Mouse (Mus musculus) limb, embryonic 14.5 days (tissue): ENCODE measurements around the gene Dhx16. TPM values are rescaled to one million over a fixed set of nuclear protein-coding genes. Genes with fewer than 3 reads are reported as not detected.

Experiments
- ATAC-seq: fragments of 200-750 bp; cut with Nextera tagmentation; 2 replicates; pipeline ENCODE4 v1.8.0; 2017; ENCODE audit warnings: low read depth, moderate number of reproducible peaks, moderate TSS enrichment; ENCODE audit not compliant: low FRiP score
- DNase-seq: peaks from one replicate; pipeline ENCODE4 v3.0.0-alpha.2; 2015; ENCODE audit warnings: low spot score
- H3K27ac ChIP-seq: fragments of 300-500 bp; sonication (generic); replicated peaks from 2 replicates; pipeline ENCODE4 v1.5.1; 2014; ENCODE audit warnings: low read depth, mild to moderate bottlenecking, low read length, moderate library complexity, mixed read lengths
- H3K27me3 ChIP-seq: fragments of 300-500 bp; sonication (generic); 2 replicates; pipeline ENCODE4 v1.6.1; 2014; ENCODE audit warnings: low read length, mixed read lengths; ENCODE audit not compliant: control insufficient read depth, insufficient read depth
- H3K36me3 ChIP-seq: fragments of 300-500 bp; sonication (generic); 2 replicates; pipeline ENCODE4 v1.6.1; 2014; ENCODE audit warnings: mild to moderate bottlenecking, low read length, moderate library complexity, mixed read lengths; ENCODE audit not compliant: control insufficient read depth, insufficient read depth
- H3K4me1 ChIP-seq: fragments of 300-500 bp; sonication (generic); 2 replicates; pipeline ENCODE4 v1.6.1; 2014; ENCODE audit warnings: antibody characterized with exemption, low read length, mixed read lengths; ENCODE audit not compliant: control insufficient read depth, insufficient read depth
- H3K4me2 ChIP-seq: fragments of 300-500 bp; sonication (generic); replicated peaks from 2 replicates; pipeline ENCODE4 v1.6.1; 2014; ENCODE audit warnings: low read depth, mild to moderate bottlenecking, low read length, moderate library complexity; ENCODE audit not compliant: severe bottlenecking
- H3K4me3 ChIP-seq: fragments of 300-500 bp; sonication (generic); replicated peaks from 2 replicates; pipeline ENCODE4 v1.5.1; 2014; ENCODE audit warnings: low read length
- H3K9ac ChIP-seq: fragments of 300-500 bp; sonication (generic); 2 replicates; pipeline ENCODE4 v1.6.1; 2014; ENCODE audit warnings: mild to moderate bottlenecking, low read depth, low read length, moderate library complexity; ENCODE audit not compliant: severe bottlenecking
- H3K9me3 ChIP-seq: fragments of 300-500 bp; sonication (generic); 2 replicates; pipeline ENCODE4 v1.6.1; 2016; ENCODE audit warnings: low read length; ENCODE audit not compliant: control insufficient read depth
- POLR2A ChIP-seq: fragments of 200-500 bp; IDR thresholded peaks from 2 replicates; pipeline ENCODE4 v1.8.0; 2012; ENCODE audit warnings: inconsistent platforms, mild to moderate bottlenecking, moderate library complexity, borderline replicate concordance; ENCODE audit not compliant: insufficient read depth, insufficient read length; ENCODE audit errors: extremely low read depth
- WGBS: fragments of 180-500 bp; shearing (Covaris S2); extraction: QIAGEN DNeasy Blood & Tissue Kit; methylation state at CpG from one replicate; pipeline ENCODE4 v1.1.7; 2014; 5-methylcytosine and 5-hydroxymethylcytosine counted together
- microRNA counts: library from miRNA; unstranded; fragments of <30 nt; microRNA quantifications from one replicate; lab custom pipeline; 2016
- microRNA-seq: library from miRNA; unstranded; fragments of <30 nt; microRNA quantifications from one replicate; pipeline ENCODE4, GENCODE M21; 2016
- polyA plus RNA-seq, 2 experiments: library from polyadenylated mRNA; depleted of rRNA in 1 of 2; stranded (reverse) in 1 of 2; unstranded in 1 of 2; fragments of >200 nt; fragmentation: Nextera tagmentation in 1 of 2; extraction: Ambion mirVana in 1 of 2; gene quantifications; 2 replicates each; pipeline versions ENCODE4 v1.2.1 to v1.2.3; 2012 to 2014

Dhx16 gene
- polyA plus RNA-seq, 2 experiments: 40.0 to 78.6 TPM

DNA sequence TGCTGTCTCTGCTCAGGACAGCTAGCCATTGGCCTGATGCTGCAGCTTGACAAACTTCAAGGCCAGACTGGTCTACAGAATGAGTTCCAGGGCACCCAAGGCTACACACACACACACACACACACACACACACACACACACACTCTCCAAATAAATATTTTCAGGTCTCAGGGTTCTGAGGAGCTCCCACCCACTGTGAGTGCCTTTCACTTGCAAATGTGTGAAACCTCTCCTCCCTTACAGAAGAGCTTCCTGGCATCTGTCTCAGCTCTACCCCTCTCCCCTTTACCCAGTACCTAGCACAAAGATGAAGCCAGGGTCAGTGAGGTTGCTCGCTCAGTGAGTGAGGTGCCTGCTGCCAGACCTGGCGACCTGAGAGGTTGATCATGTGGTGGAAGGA lies 59.5 kb downstream of the Dhx16 start:
- H3K4me3 ChIP-seq: no peak overlapping the region
- no peaks in the 10 kb centered on the region for H3K27me3 ChIP-seq
- TF ChIP-seq POLR2A: no peak
- 69% methylated on average over 2 of the region's 2 CpGs for WGBS
- H3K27ac ChIP-seq: no peak overlapping the region
- H3K4me2 ChIP-seq: no peak overlapping the region
- DNase-seq (no peak), ATAC-seq (no peak)
- H3K9me3 ChIP-seq: no peaks in the 10 kb centered on the region
- H3K9ac ChIP-seq: no peak overlapping the region
- no peaks in the 10 kb centered on the region for H3K36me3 ChIP-seq
- no peaks in the 10 kb centered on the region for H3K4me1 ChIP-seq

- DNase-seq (no peak), ATAC-seq (no peak)
- H3K36me3 ChIP-seq: no peaks in the 10 kb centered on the region
- no peak overlapping the region for H3K4me3 ChIP-seq
- WGBS: 60% methylated on average over 1 of the region's 1 CpGs
- no peaks in the 10 kb centered on the region for H3K4me1 ChIP-seq
- no peak for TF ChIP-seq POLR2A
- H3K9me3 ChIP-seq: no peaks in the 10 kb centered on the region
- H3K9ac ChIP-seq: no peak overlapping the region
- H3K27ac ChIP-seq: no peak overlapping the region
- H3K27me3 ChIP-seq: no peaks in the 10 kb centered on the region
- H3K4me2 ChIP-seq: no peak overlapping the region
These were observed 60.3 kb downstream of the Dhx16 start for GRCm38 (mm10) chr17:35939941-35940340.

MicroRNAs encoded within 50 kb of the gene (microRNA counts, 519-probe panel; counts per million panel counts)
- microRNA mmu-miR-1894-3p (lab: Ali Mortazavi, UCI) (not detected), microRNA mmu-miR-1894-5p (lab: Ali Mortazavi, UCI) (744 counts per million, percentile 3 among the panel's probes with 10 or more counts)

Small RNAs within 50 kb of the gene (microRNA-seq; reads per million reads assigned to microRNA genes)
- gene Gm28033: 0.92 reads per million
- not detected for gene Mir1894

Other genes with a start within 250 kb of the Dhx16 start
- gene Mucl3, start 236.1 kb upstream of the Dhx16 start, polyA plus RNA-seq (2012; rRNA removed): 0.13 and 0.30 TPM in 2 replicates
- 0.22 TPM in 1 of 2 replicates, not detected in the other for gene Mucl3, start 236.1 kb upstream of the Dhx16 start, polyA plus RNA-seq (2014; fragmentation: Nextera tagmentation; extraction: Ambion mirVana)
- 35.4 and 47.8 TPM in 2 replicates for gene Vars2, start 212.2 kb upstream of the Dhx16 start, polyA plus RNA-seq (2012; rRNA removed)
- 14.8 and 18.7 TPM in 2 replicates for gene Vars2, start 212.2 kb upstream of the Dhx16 start, polyA plus RNA-seq (2014; fragmentation: Nextera tagmentation; extraction: Ambion mirVana)
- 43.0 and 52.0 TPM in 2 replicates for gene Gtf2h4, start 206.1 kb upstream of the Dhx16 start, polyA plus RNA-seq (2012; rRNA removed)
- gene Gtf2h4, start 206.1 kb upstream of the Dhx16 start, polyA plus RNA-seq (2014; fragmentation: Nextera tagmentation; extraction: Ambion mirVana): 40.7 and 44.9 TPM in 2 replicates
- gene Ddr1, start 175.2 kb upstream of the Dhx16 start, polyA plus RNA-seq (2012; rRNA removed): 49.4 and 60.1 TPM in 2 replicates
- gene Ddr1, start 175.2 kb upstream of the Dhx16 start, polyA plus RNA-seq (2014; fragmentation: Nextera tagmentation; extraction: Ambion mirVana): 56.7 and 58.2 TPM in 2 replicates
- 10.8 and 12.2 TPM in 2 replicates for gene Ier3, start 58.1 kb upstream of the Dhx16 start, polyA plus RNA-seq (2012; rRNA removed)
- 8.8 and 8.9 TPM in 2 replicates for gene Ier3, start 58.1 kb upstream of the Dhx16 start, polyA plus RNA-seq (2014; fragmentation: Nextera tagmentation; extraction: Ambion mirVana)
- 61.8 and 66.3 TPM in 2 replicates for gene Flot1, start 56.6 kb upstream of the Dhx16 start, polyA plus RNA-seq (2012; rRNA removed)
- gene Flot1, start 56.6 kb upstream of the Dhx16 start, polyA plus RNA-seq (2014; fragmentation: Nextera tagmentation; extraction: Ambion mirVana): 47.2 and 53.7 TPM in 2 replicates
- gene Tubb5, start 41.5 kb upstream of the Dhx16 start, polyA plus RNA-seq (2012; rRNA removed): 1,341 and 1,699 TPM in 2 replicates
- gene Tubb5, start 41.5 kb upstream of the Dhx16 start, polyA plus RNA-seq (2014; fragmentation: Nextera tagmentation; extraction: Ambion mirVana): 808 and 880 TPM in 2 replicates
- gene Mdc1, start 38.3 kb upstream of the Dhx16 start, polyA plus RNA-seq (2012; rRNA removed): 24.9 and 28.8 TPM in 2 replicates
- 12.2 and 13.9 TPM in 2 replicates for gene Mdc1, start 38.3 kb upstream of the Dhx16 start, polyA plus RNA-seq (2014; fragmentation: Nextera tagmentation; extraction: Ambion mirVana)
- 77.5 and 80.7 TPM in 2 replicates for gene Nrm, start 18.5 kb upstream of the Dhx16 start, polyA plus RNA-seq (2012; rRNA removed)
- 49.5 and 56.4 TPM in 2 replicates for gene Nrm, start 18.5 kb upstream of the Dhx16 start, polyA plus RNA-seq (2014; fragmentation: Nextera tagmentation; extraction: Ambion mirVana)
- 47.2 and 56.2 TPM in 2 replicates for gene Ppp1r18, start 14.2 kb upstream of the Dhx16 start, polyA plus RNA-seq (2012; rRNA removed)
- 26.0 and 26.3 TPM in 2 replicates for gene Ppp1r18, start 14.2 kb upstream of the Dhx16 start, polyA plus RNA-seq (2014; fragmentation: Nextera tagmentation; extraction: Ambion mirVana)
- 53.9 and 68.4 TPM in 2 replicates for gene 2310061I04Rik, start 17.6 kb downstream of the Dhx16 start, polyA plus RNA-seq (2012; rRNA removed)
- gene 2310061I04Rik, start 17.6 kb downstream of the Dhx16 start, polyA plus RNA-seq (2014; fragmentation: Nextera tagmentation; extraction: Ambion mirVana): 20.6 and 20.7 TPM in 2 replicates
- 157 and 189 TPM in 2 replicates for gene Atat1, start 30.3 kb downstream of the Dhx16 start, polyA plus RNA-seq (2012; rRNA removed)
- gene Atat1, start 30.3 kb downstream of the Dhx16 start, polyA plus RNA-seq (2014; fragmentation: Nextera tagmentation; extraction: Ambion mirVana): 68.7 and 88.1 TPM in 2 replicates
- gene Mrps18b, start 36.6 kb downstream of the Dhx16 start, polyA plus RNA-seq (2012; rRNA removed): 62.7 and 62.9 TPM in 2 replicates
- gene Mrps18b, start 36.6 kb downstream of the Dhx16 start, polyA plus RNA-seq (2014; fragmentation: Nextera tagmentation; extraction: Ambion mirVana): 68.0 and 70.3 TPM in 2 replicates
- 39.9 and 41.6 TPM in 2 replicates for gene Ppp1r10, start 36.6 kb downstream of the Dhx16 start, polyA plus RNA-seq (2012; rRNA removed)
- gene Ppp1r10, start 36.6 kb downstream of the Dhx16 start, polyA plus RNA-seq (2014; fragmentation: Nextera tagmentation; extraction: Ambion mirVana): 30.8 and 34.2 TPM in 2 replicates
- 73.4 and 83.1 TPM in 2 replicates for gene Abcf1, start 89.9 kb downstream of the Dhx16 start, polyA plus RNA-seq (2012; rRNA removed)
- 77.2 and 84.6 TPM in 2 replicates for gene Abcf1, start 89.9 kb downstream of the Dhx16 start, polyA plus RNA-seq (2014; fragmentation: Nextera tagmentation; extraction: Ambion mirVana)
- 37.7 and 41.8 TPM in 2 replicates for gene Gnl1, start 100.0 kb downstream of the Dhx16 start, polyA plus RNA-seq (2012; rRNA removed)
- 43.4 and 49.5 TPM in 2 replicates for gene Gnl1, start 100.0 kb downstream of the Dhx16 start, polyA plus RNA-seq (2014; fragmentation: Nextera tagmentation; extraction: Ambion mirVana)
- 57.8 and 62.8 TPM in 2 replicates for gene Prr3, start 100.4 kb downstream of the Dhx16 start, polyA plus RNA-seq (2012; rRNA removed)
- gene Prr3, start 100.4 kb downstream of the Dhx16 start, polyA plus RNA-seq (2014; fragmentation: Nextera tagmentation; extraction: Ambion mirVana): 33.3 and 34.7 TPM in 2 replicates
- 0.14 and 0.42 TPM in 2 replicates for gene H2-T24, start 140.7 kb downstream of the Dhx16 start, polyA plus RNA-seq (2012; rRNA removed)
- 1.5 and 3.3 TPM in 2 replicates for gene H2-T24, start 140.7 kb downstream of the Dhx16 start, polyA plus RNA-seq (2014; fragmentation: Nextera tagmentation; extraction: Ambion mirVana)
- 13.5 and 15.0 TPM in 2 replicates for gene H2-T23, start 153.0 kb downstream of the Dhx16 start, polyA plus RNA-seq (2012; rRNA removed)
- 10.0 and 10.8 TPM in 2 replicates for gene H2-T23, start 153.0 kb downstream of the Dhx16 start, polyA plus RNA-seq (2014; fragmentation: Nextera tagmentation; extraction: Ambion mirVana)
- gene H2-T22, start 162.9 kb downstream of the Dhx16 start, polyA plus RNA-seq (2012; rRNA removed): 27.4 and 29.0 TPM in 2 replicates
- 23.4 and 26.6 TPM in 2 replicates for gene H2-T22, start 162.9 kb downstream of the Dhx16 start, polyA plus RNA-seq (2014; fragmentation: Nextera tagmentation; extraction: Ambion mirVana)
- gene Gm6034, start 163.1 kb downstream of the Dhx16 start, polyA plus RNA-seq (2012; rRNA removed): not detected in 2 replicates
- gene Gm6034, start 163.1 kb downstream of the Dhx16 start, polyA plus RNA-seq (2014; fragmentation: Nextera tagmentation; extraction: Ambion mirVana): not detected in 2 replicates
- 0.12 and 0.21 TPM in 2 replicates for gene Gm11127, start 178.6 kb downstream of the Dhx16 start, polyA plus RNA-seq (2012; rRNA removed)
- not detected in 2 replicates for gene Gm11127, start 178.6 kb downstream of the Dhx16 start, polyA plus RNA-seq (2014; fragmentation: Nextera tagmentation; extraction: Ambion mirVana)
- gene Gm19684, start 241.9 kb downstream of the Dhx16 start, polyA plus RNA-seq (2012; rRNA removed): not detected in 2 replicates
- gene Gm19684, start 241.9 kb downstream of the Dhx16 start, polyA plus RNA-seq (2014; fragmentation: Nextera tagmentation; extraction: Ambion mirVana): not detected in 2 replicates
- not detected in 2 replicates for gene Gm7030, start 249.6 kb downstream of the Dhx16 start, polyA plus RNA-seq (2012; rRNA removed)
- gene Gm7030, start 249.6 kb downstream of the Dhx16 start, polyA plus RNA-seq (2014; fragmentation: Nextera tagmentation; extraction: Ambion mirVana): not detected in 2 replicates